Comparison of ENCODE assay signal across 9 mouse cellular contexts in genomic region chr19:28628416-28628815, GRCm38 (mm10). TPM values are rescaled to one million over a fixed set of nuclear protein-coding genes. Genes with fewer than 3 reads are reported as not detected.
DNase-seq lines count a peak whose midpoint lies in the region; ATAC-seq lines count a peak whose summit lies in the region.
"Had no signal": no experiment of that assay in that cellular context is flagged by ENCODE, and none has a peak within 500 bp of the region (broad histone marks: within the 10 kb centered on the region; RNA-seq: fewer than 3 reads in every experiment).

No protein-coding gene starts in this region.

- no peaks in the 10 kb centered on the region for H3K9me3 ChIP-seq in heart, embryonic 12.5 days (replicated peaks)
- H3K9me3 ChIP-seq: neural tube, embryonic 12.5 days had no signal

- H3K9ac ChIP-seq in heart, embryonic 12.5 days = no peak overlapping the region
- H3K9ac ChIP-seq: neural tube, embryonic 12.5 days had no signal

- ATAC-seq in heart, embryonic 12.5 days (ENCODE audit: insufficient number of reproducible peaks, low FRiP score) = no peak
- no peak for ATAC-seq in erythroblast, adult 5-6 weeks (replicated peaks; ENCODE audit: low FRiP score, poor library complexity, severe bottlenecking)

- no peak for DNase-seq in heart, postnatal 4 days
- DNase-seq in 416B (ENCODE audit: low read depth) (peak; percentile 39), adipocyte (ENCODE audit: low spot score) (peak; percentile 64)
- DNase-seq in kidney, adult 9 months = peak; percentile 80
- DNase-seq in retina, embryonic 14.5 days (ENCODE audit: low spot score) = peak; percentile 72
- DNase-seq in ovary, postnatal 10 days (ENCODE audit: low spot score) = no peak

- H3K27me3 ChIP-seq in heart, embryonic 12.5 days (replicated peaks) = no peaks in the 10 kb centered on the region
- H3K27me3 ChIP-seq: neural tube, embryonic 12.5 days had no signal

- peak overlapping the region; percentile 33; the same call in 1 of the 2 replicates for H3K4me2 ChIP-seq in heart, embryonic 12.5 days
- H3K4me2 ChIP-seq: neural tube, embryonic 12.5 days had no signal

- H3K36me3 ChIP-seq in heart, embryonic 12.5 days = no peaks in the 10 kb centered on the region
- H3K36me3 ChIP-seq: neural tube, embryonic 12.5 days had no signal

- no peak overlapping the region for H3K4me3 ChIP-seq in heart, embryonic 12.5 days
- H3K4me3 ChIP-seq: neural tube, embryonic 12.5 days had no signal

- WGBS in heart, embryonic 12.5 days = 50% methylated on average over 8 of the region's 8 CpGs

- H3K4me1 ChIP-seq in heart, embryonic 12.5 days (replicated peaks) = no peaks in the 10 kb centered on the region
- H3K4me1 ChIP-seq: neural tube, embryonic 12.5 days had no signal

- no peak overlapping the region for H3K27ac ChIP-seq in heart, embryonic 12.5 days (ENCODE audit: poor library complexity, severe bottlenecking)
- H3K27ac ChIP-seq: neural tube, embryonic 12.5 days had no signal

RNA-seq across cellular contexts. Expression of gene Glis3, which starts 51.5 kb away (rescaled TPM):
- polyA plus RNA-seq in heart, embryonic 12.5 days (2016; fragmentation: Nextera tagmentation; extraction: Ambion mirVana) = 0.72 and 1.7 TPM in 2 replicates
- 1 to 10 TPM; 2.1 to 2.3 TPM for total RNA-seq in heart, postnatal 4 days (2021)
- total RNA-seq in erythroblast, adult 5-6 weeks (2015; ENCODE audit: low replicate concordance) = 0.38 and 1.7 TPM in 2 replicates
- 0.43 and 0.70 TPM in 2 replicates for total RNA-seq in erythroblast, adult 5-6 weeks (2017; ENCODE audit: low replicate concordance)

Comparison
In these comparisons a context has a peak if more than half of its experiments do, and no peak if none do; other contexts are left out.
1. DNase-seq: peak in 416B (single experiment), adipocyte (single experiment), kidney, adult 9 months (single experiment) and retina, embryonic 14.5 days (single experiment); none in heart, postnatal 4 days (single experiment) and ovary, postnatal 10 days (single experiment).